Mouse (Mus musculus): ENCODE measurements around the gene Cbr4. TPM values are rescaled to one million over a fixed set of nuclear protein-coding genes. Genes with fewer than 3 reads are reported as not detected.

The Cbr4 gene
- polyA plus RNA-seq, 1 experiment from 2014 or later = 19.3 TPM

DNA sequence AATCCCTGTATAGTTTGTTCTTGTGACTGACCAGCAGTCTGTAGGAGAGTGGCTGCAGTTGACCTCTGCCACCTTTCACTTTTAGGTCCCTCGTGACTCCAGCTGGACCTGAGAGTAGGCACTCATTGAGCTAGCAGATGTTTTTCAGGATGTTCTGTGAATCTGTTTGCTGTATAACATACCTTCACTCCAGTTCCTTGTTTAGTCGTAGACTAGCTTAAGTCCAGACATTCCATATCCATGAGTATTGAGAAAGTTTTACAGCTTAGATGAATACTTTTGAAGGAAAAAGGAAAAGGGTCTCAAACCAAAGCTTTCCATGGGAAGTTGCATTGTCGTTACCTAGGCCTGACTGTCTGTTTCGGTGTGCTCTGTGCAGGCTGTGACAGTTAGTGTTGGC, 9.6 kb downstream of the Cbr4 start:
- Histone ChIP-seq H3K4me3 (no peak overlapping the region), H3K9ac (no peak overlapping the region), H3K27ac (replicated peaks) (no peak overlapping the region), H3K36me3 (peaks cover 4% of the 10 kb centered on the region; the same call in 1 of the 2 replicates), H3K9me3 (no peaks in the 10 kb centered on the region), H3K4me1 (replicated peaks) (no peaks in the 10 kb centered on the region), H3K4me2 (no peak overlapping the region), H3K27me3 (no peaks in the 10 kb centered on the region)
- 92% methylated on average over 4 of the region's 4 CpGs for WGBS
- no peak for ATAC-seq (ENCODE audit: low FRiP score, low read depth)

DNA sequence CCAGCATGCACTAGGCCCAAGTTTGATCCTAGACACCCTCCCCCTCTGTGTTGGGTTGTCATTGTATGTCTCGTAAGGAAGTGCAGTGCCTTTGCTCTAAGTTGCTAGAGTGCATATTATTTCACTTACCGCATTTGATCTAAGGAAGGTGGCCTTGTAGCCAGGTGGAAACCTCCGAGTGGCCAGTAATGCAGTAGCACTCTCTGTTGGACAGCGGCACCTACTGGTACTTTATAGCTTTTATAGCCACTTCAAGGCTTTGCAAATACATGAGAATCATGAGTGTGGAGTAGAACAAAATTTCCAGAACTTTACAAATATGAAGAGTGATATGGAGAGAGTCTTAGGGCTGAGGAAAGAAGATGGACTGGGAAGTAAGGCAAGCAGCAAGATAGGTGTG, 11.5 kb downstream of the Cbr4 start:
- Histone ChIP-seq H3K36me3 (peaks cover 8% of the 10 kb centered on the region; the same call in 1 of the 2 replicates), H3K9me3 (no peaks in the 10 kb centered on the region), H3K27me3 (no peaks in the 10 kb centered on the region), H3K27ac (replicated peaks) (no peak overlapping the region), H3K4me2 (no peak overlapping the region), H3K4me1 (replicated peaks) (no peaks in the 10 kb centered on the region), H3K9ac (no peak overlapping the region), H3K4me3 (no peak overlapping the region)
- WGBS = 62% methylated on average over 4 of the region's 4 CpGs
- no peak for ATAC-seq (ENCODE audit: low FRiP score, low read depth)

DNA sequence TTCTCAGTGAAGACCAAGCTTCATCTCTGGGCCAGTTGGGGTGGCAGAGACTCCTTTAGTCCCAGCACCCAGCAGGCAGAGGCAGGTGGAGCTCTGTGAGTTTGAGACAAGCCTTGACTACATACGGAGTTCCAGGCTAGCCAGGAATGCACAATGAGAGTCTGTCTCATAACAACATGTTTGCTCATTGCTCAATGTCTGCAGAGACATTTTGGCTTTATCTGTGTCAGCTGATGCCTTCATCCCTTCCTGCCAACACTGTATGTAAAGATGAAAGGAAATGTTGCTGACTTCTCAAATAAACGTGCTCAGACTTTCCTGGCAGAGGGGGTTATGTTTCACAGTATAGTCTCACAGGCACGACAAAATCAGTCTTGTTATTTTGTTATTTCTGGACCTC, 13.4 kb downstream of the Cbr4 start:
- Histone ChIP-seq H3K4me1 (replicated peaks) (no peaks in the 10 kb centered on the region), H3K4me3 (no peak overlapping the region), H3K27ac (replicated peaks) (no peak overlapping the region), H3K36me3 (0 out of 2 replicates have a peak, but pooled peaks cover 8% of the 10 kb centered on the region), H3K9me3 (no peaks in the 10 kb centered on the region), H3K27me3 (no peaks in the 10 kb centered on the region), H3K4me2 (no peak overlapping the region), H3K9ac (no peak overlapping the region)
- WGBS = 77% methylated on average over 3 of the region's 3 CpGs
- no peak for ATAC-seq (ENCODE audit: low FRiP score, low read depth)

DNA sequence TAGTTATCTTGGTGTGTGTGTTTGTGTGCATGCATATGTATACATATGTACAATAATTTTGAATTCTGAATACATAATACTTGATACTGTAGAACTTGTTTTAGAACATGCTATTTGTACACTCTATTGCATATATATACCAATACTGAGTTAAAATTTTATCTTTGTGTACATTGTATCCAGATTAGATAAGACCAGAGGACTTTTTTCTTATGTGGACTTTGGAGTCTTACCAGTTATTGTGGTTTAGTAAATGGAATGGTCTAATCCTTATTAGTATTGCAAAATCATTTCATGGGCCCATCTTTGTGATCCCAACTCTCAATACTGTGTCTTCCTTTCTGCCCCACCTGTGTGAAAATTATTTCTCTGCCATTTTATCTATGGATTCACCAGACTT, 14.7 kb downstream of the Cbr4 start:
- Histone ChIP-seq H3K4me1 (replicated peaks) (no peaks in the 10 kb centered on the region), H3K4me2 (no peak overlapping the region), H3K36me3 (0 out of 2 replicates have a peak, but pooled peaks cover 3% of the 10 kb centered on the region), H3K9ac (no peak overlapping the region), H3K27me3 (no peaks in the 10 kb centered on the region), H3K27ac (replicated peaks) (no peak overlapping the region), H3K9me3 (no peaks in the 10 kb centered on the region), H3K4me3 (no peak overlapping the region)
- no peak for ATAC-seq (ENCODE audit: low FRiP score, low read depth)

DNA sequence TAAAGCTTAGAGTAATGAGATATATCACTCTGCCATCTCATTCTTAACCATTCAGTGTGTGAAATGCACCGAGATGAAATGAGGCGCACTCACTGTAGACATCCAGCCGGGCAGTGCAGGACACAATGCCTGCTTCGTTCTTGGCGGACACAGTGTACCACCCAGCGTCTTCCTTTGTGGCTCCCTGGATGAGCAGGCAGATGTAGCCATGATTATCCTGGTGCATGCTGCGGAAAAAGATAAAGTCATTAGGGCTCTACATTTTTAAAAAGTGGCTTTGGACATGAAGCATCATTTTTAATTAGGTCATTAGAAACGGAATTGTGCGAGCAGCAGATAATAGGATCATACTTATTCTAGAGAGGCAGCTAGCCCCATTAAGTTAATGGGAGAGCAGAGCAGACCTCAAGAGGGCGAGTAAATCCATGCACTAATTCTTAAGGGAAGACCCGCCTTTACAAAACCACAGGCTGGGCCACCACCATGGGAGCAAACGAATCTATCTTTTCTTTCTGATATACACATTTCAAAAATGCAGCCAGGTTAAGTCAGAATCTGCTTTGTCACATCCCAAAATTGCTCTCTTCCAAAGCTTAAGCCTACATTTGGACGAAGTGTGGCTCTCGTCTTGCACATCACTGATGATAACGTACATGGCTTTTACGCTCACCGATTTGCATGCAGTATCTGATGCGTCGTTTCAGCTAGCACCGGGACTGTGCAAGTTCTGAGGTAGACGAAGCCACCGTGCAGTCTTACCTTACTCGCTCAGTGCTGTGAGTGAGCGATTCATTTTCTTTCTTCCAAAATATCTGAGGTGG, 27.8 kb downstream of the Cbr4 start:
- WGBS = 29% methylated on average over 24 of the region's 24 CpGs
- H3K4me2 ChIP-seq = peak overlapping the region; percentile 47
- H3K9me3 ChIP-seq = no peaks in the 10 kb centered on the region
- peaks cover 18% of the 10 kb centered on the region for H3K4me1 ChIP-seq (replicated peaks)
- peak overlapping the region; percentile 15 for H3K9ac ChIP-seq
- H3K4me3 ChIP-seq = peak overlapping the region; percentile 25
- peaks cover 4% of the 10 kb centered on the region; the same call in 1 of the 2 replicates for H3K36me3 ChIP-seq
- ATAC-seq (ENCODE audit: low FRiP score, low read depth) = peak; percentile 72
- peak overlapping the region; percentile 84 for H3K27ac ChIP-seq (replicated peaks)
- H3K27me3 ChIP-seq = no peaks in the 10 kb centered on the region

DNA sequence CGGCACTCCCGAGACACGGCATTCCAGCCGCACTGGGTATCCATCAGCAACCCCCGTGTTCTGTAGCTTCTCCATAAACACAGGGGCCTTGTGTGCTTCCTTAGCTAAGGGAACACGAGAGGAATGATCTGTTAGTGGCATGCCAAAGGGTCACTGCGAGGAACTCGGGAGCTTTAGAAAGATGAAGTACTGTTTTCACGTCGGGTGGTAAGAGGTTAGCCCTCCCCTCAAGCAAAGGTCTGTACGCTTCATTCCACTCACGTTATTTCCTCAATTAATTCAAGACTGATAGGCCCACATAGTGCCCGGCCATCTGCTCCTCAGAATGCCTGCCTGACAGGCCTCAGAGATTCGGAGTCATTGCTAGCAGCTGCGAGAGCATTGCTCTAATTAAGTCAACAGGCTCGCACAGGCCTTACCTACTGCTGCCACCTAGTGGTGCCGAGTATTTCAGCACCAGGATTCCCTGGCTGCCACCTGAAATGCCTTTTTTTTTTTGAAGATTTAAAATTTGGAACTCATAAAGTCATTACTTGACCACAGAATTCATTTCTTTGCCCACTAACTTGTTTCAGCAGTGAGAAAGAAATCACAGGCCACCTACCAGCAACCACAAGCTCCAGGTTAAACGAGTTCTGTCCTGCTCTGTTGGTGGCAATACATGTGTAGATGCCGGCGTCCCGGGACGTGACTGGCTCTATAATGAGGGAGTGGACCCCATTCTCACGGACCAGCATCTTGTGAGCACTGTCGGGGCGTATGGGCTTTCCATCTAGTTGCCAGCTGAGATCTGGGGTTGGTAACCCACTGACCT, 28.6 kb downstream of the Cbr4 start:
- H3K27me3 ChIP-seq = no peaks in the 10 kb centered on the region
- 16% methylated on average over 25 of the region's 25 CpGs for WGBS
- H3K4me3 ChIP-seq = peak overlapping the region; percentile 25
- ATAC-seq (ENCODE audit: low FRiP score, low read depth) = peak; percentile 89
- peaks cover 4% of the 10 kb centered on the region; the same call in 1 of the 2 replicates for H3K36me3 ChIP-seq
- H3K9ac ChIP-seq = peak overlapping the region; percentile 14
- H3K27ac ChIP-seq (replicated peaks) = peak overlapping the region; percentile 84
- peak overlapping the region; percentile 47 for H3K4me2 ChIP-seq
- H3K9me3 ChIP-seq = no peaks in the 10 kb centered on the region
- peaks cover 18% of the 10 kb centered on the region for H3K4me1 ChIP-seq (replicated peaks)

DNA sequence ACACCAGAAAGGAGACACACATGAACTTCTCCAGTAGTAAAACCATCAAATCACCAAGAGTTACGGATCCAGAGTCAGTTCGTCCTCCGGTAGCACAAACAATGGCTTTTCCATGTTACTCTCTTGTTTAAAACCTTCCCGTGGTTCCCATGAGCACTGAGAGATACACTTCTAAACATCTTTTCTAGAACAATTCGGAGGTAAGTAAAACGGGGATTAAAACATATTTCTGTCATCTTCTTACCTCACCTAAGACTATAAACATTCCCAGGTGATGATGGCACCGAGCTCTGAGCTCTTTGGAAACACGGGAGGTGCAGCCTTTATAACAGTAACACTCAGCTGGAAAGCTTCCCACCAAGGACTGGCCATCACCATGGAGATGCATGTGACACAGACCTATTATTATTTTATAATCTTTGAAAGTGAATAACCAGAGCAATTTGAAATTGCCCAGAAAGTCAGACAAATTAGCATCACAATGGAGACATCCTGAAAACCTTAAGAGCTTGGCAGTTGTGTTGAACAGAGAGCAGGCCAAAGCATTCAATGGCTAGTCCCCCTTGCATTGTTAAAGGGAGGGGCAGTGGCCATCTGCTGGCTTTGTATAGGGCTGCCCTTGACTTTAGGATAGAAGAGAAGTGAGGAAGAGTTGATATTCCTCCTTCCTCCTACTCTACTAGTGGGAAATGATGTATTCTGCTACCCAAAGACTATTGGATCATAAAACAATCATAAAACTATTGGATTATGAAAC, 29.4 kb downstream of the Cbr4 start:
- Histone ChIP-seq H3K27ac (replicated peaks) (no peak overlapping the region; the same call in 1 of the 2 replicates), H3K9me3 (no peaks in the 10 kb centered on the region), H3K9ac (no peak overlapping the region), H3K4me1 (replicated peaks) (peaks cover 18% of the 10 kb centered on the region), H3K36me3 (peaks cover 4% of the 10 kb centered on the region; the same call in 1 of the 2 replicates), H3K27me3 (no peaks in the 10 kb centered on the region), H3K4me3 (no peak overlapping the region), H3K4me2 (no peak overlapping the region; the same call in 1 of the 2 replicates)
- 54% methylated on average over 8 of the region's 8 CpGs for WGBS
- no peak for ATAC-seq (ENCODE audit: low FRiP score, low read depth)

DNA sequence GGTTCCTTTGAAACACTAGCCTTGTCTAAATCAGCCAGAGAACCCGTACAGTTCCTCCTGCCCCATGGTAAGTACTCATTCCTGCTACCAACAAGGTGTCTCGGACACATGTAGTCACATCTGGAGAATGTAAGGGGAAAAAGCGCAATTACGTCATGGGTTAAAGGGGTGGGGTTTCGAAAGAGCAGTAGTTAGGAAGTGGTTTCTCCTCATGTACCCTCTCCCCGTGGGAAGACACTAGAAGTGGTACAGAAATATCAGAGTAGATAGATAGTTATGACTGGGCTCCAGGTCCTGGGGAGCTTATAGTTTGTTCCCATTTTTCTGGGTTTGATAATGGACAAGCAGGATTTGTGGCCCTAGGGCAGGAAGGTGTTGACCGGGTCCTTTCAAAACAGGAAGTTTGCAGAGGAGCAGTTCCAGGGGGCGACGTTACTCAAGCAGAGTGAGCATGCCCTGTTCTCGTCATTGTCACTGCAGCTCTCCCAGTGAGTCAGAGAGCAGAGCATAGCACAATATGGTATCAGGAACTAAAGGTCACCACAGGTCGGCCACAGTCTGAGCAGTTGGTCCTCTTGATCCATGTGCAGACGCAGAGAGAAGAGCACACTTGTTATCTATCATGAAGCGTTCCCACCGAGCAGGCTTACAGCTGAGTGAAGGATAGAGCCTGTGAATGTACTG, 30.1 kb downstream of the Cbr4 start:
- Histone ChIP-seq H3K4me1 (replicated peaks) (peaks cover 18% of the 10 kb centered on the region), H3K27me3 (no peaks in the 10 kb centered on the region), H3K27ac (replicated peaks) (no peak overlapping the region), H3K36me3 (peaks cover 2% of the 10 kb centered on the region; the same call in 1 of the 2 replicates), H3K4me3 (no peak overlapping the region), H3K9ac (no peak overlapping the region), H3K4me2 (no peak overlapping the region), H3K9me3 (no peaks in the 10 kb centered on the region)
- ATAC-seq (ENCODE audit: low FRiP score, low read depth) = no peak
- WGBS = 76% methylated on average over 14 of the region's 14 CpGs

DNA sequence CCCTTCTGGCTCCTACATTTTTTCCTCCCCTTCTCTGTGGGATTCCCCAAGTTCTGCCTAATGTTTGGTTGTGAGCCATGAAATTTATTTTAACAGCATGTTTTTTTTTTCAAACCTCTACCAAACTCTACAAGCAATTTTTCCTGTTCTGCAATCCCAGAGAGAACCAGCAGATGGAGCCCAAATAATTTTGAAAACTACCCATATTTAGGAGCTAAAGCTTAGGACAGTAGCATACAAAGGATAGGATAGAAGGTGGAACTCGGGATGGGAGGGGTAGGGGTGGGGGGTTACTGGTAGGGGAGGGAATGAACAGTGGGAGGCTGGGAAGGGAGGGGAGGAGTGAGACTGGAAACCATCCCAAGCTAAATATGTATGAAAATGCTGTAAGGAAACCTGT, 34.6 kb downstream of the Cbr4 start:
- 6% methylated on average over 1 of the region's 1 CpGs for WGBS
- Histone ChIP-seq H3K9me3 (no peaks in the 10 kb centered on the region), H3K4me3 (no peak overlapping the region), H3K4me1 (replicated peaks) (peaks cover 4% of the 10 kb centered on the region; the same call in 1 of the 2 replicates), H3K27ac (replicated peaks) (no peak overlapping the region), H3K9ac (no peak overlapping the region), H3K36me3 (no peaks in the 10 kb centered on the region), H3K4me2 (no peak overlapping the region), H3K27me3 (no peaks in the 10 kb centered on the region)
- no peak for ATAC-seq (ENCODE audit: low FRiP score, low read depth)

DNA sequence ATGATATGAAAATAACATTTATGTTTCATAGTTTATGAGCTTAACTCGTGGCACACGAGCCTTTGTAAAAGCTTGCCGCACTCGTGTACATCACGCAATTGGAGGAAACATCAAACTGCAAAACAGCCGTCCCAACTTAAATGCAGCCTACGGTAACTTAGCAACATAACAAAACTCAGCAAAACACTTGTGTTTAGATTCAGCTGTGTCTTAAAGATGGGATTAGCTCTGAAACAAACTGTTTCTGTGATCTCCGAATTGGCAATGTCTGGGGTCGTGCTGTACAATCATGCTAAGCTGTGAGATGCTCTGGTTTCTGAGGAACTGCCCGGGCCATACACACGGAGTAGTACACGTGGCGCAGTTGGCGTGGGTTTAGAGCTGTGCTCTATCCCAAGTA, 39.5 kb downstream of the Cbr4 start:
- Histone ChIP-seq H3K36me3 (no peaks in the 10 kb centered on the region), H3K27ac (replicated peaks) (no peak overlapping the region), H3K4me1 (replicated peaks) (no peaks in the 10 kb centered on the region), H3K9me3 (no peaks in the 10 kb centered on the region), H3K4me2 (no peak overlapping the region), H3K4me3 (no peak overlapping the region), H3K27me3 (no peaks in the 10 kb centered on the region), H3K9ac (no peak overlapping the region)
- no peak for ATAC-seq (ENCODE audit: low FRiP score, low read depth)
- 92% methylated on average over 14 of the region's 14 CpGs for WGBS

DNA sequence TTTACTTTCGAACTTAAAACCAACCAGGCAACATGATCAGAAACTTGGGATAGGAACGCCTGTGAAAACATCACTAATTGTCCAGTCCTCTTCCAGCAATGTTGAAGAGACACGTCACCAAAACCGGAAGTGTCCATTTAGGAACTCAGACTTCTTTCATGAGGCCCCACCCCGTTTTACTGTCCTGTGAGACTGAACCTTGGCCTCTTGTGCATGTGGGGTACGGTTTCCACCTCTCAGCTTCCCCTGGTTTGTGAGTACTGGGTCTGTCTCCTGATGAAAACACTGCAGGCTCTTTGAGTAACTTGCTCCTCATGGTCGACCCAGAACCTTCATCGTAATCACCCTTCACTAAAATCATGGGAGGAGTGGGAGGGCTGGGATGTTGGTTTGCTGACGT, 40.7 kb downstream of the Cbr4 start:
- no peak overlapping the region for H3K9ac ChIP-seq
- no peak overlapping the region for H3K27ac ChIP-seq (replicated peaks)
- no peaks in the 10 kb centered on the region for H3K4me1 ChIP-seq (replicated peaks)
- no peaks in the 10 kb centered on the region for H3K27me3 ChIP-seq
- no peaks in the 10 kb centered on the region for H3K9me3 ChIP-seq
- ATAC-seq (ENCODE audit: low FRiP score, low read depth) = no peak
- no peaks in the 10 kb centered on the region for H3K36me3 ChIP-seq
- no peak overlapping the region for H3K4me3 ChIP-seq
- WGBS = 93% methylated on average over 9 of the region's 9 CpGs
- H3K4me2 ChIP-seq = no peak overlapping the region
